Mouse (Mus musculus) ovary, postnatal 14 days (tissue): Measurements from ENCODE around the gene Fads6.

Experiments
- DNase-seq: peaks from one replicate; pipeline ENCODE4 v3.0.0; 2022; ENCODE audit warnings: low spot score

Fads6 gene

GRCm38 (mm10) chr11:115297214-115297826, at the start of gene Fads6:
TSS of gene Fads6 (minus strand) at chr11:115297663.
- DNase-seq, result no peak

- DNase-seq, result no peak
These were observed 48.1 kb upstream of the Fads6 start for GRCm38 (mm10) chr11:115345515-115345914.

DNA sequence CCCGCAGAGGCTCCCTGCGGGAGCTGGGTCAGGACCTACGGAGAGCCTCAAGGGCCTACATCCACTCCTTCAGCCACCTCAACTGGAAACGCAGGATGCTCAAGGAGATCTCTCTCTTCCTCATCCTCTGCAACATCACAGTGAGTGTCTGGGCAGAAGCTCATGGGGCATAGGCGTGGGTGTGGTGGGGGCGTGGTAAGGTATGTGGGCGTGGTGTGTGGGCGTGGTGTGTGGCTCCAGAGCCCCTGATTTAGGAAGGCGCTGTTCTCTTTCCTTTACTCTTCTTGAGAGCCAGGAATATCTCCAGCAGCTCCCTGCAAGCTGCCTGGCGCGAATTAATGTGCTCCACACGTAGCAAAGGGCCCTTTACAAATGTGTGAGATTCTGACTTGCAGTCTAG, 47.5 kb upstream of the Fads6 start:
- no peak for DNase-seq

- no peak for DNase-seq
These were observed 44.4 kb upstream of the Fads6 start for GRCm38 (mm10) chr11:115341866-115342265.

- DNase-seq, result no peak
These were observed 43.8 kb upstream of the Fads6 start for GRCm38 (mm10) chr11:115341246-115341645.

- DNase-seq, result no peak
These were observed 40.4 kb upstream of the Fads6 start for GRCm38 (mm10) chr11:115337826-115338225.

DNA sequence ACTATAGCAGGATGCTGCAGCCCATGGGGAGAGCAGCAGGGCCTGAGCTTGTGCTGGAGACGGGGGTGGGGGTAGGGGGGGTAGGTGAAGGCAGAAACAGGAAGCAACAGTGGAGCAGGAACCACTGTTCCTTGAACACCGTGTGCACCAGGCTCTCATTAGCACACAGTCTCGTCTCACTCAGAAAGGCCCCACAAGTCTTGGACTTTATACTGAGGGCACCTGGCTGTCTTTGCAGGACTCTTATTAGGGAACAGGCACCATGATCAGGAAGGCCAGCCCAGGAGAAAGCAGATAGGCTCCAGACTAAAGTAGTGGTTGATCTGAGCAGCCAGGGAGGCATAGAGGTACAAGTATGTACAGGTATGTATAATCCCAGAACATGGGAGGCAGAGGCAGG, 39.9 kb upstream of the Fads6 start:
- no peak for DNase-seq

- DNase-seq, result no peak
These were observed 38.7 kb upstream of the Fads6 start for GRCm38 (mm10) chr11:115336115-115336514.

DNA sequence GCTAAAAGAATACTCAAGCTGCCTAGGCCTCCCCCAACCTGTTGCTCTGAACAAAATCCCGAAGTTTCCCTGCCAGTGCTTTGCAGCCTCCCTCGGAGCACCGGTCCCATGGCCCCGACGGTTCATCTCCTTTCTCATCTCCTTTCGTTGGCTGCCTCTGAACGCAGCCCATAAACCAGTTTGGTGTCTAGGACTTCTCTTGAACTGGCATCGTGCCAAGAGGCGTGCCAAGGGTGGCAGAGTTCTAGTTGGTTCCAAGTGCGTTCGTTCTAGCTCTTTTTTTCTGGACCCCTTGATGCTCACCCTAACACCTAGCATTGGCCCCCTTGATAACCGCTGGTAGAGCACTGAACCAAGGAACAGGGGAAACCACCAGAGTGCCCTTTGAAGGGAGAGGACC, 37.8 kb upstream of the Fads6 start:
- DNase-seq, result no peak

DNA sequence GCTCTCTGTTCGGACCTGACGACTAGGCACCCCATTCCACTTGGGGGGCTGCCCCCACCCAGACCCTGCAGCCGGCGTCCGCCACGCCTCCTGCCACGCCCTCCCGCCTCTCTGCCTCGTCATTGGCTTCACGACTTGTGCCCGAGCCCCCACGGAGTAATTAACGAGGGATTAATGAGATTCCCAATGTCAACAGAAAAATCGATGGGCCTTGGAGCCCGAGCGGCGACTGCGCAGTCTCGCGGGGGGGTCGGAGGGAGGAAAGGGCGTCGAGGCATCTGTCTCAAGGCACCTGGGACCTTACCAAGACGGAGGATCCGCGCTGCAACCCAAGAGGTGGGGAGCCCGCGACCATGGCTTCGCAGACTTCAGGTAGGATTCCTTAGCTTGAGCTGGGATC, 37.1 kb upstream of the Fads6 start, which contains the start of gene Otop3:
Otop3 (plus strand) TSS at position 201 of the 400 bp plus-strand sequence.
- no peak for DNase-seq

GRCm38 (mm10) chr11:115329339-115329738, 31.9 kb upstream of the Fads6 start:
- no peak for DNase-seq

GRCm38 (mm10) chr11:115326730-115327129, 29.3 kb upstream of the Fads6 start:
- DNase-seq, result no peak

DNA sequence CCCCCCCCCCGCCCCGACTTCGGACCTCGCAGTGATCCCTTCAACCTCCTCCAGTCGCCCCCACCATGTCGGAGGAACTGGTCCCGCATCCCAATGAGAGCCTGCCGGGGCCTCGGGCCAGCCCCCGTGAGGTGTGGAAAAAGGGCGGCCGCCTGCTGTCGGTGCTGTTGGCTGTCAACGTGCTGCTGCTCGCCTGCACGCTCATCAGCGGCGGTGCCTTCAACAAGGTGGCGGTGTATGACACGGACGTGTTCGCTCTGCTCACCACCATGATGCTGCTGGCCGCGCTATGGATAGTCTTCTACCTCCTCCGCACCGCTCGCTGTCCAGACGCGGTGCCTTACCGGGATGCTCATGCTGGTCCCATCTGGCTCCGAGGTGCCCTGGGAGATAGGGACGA, 25.9 kb upstream of the Fads6 start:
- DNase-seq, result no peak

- DNase-seq, result peak; percentile 55
These were observed 24.6 kb upstream of the Fads6 start, which contains the start of gene Ush1g for GRCm38 (mm10) chr11:115321906-115322693. TSS of gene Ush1g (minus strand) at chr11:115322041.

DNA sequence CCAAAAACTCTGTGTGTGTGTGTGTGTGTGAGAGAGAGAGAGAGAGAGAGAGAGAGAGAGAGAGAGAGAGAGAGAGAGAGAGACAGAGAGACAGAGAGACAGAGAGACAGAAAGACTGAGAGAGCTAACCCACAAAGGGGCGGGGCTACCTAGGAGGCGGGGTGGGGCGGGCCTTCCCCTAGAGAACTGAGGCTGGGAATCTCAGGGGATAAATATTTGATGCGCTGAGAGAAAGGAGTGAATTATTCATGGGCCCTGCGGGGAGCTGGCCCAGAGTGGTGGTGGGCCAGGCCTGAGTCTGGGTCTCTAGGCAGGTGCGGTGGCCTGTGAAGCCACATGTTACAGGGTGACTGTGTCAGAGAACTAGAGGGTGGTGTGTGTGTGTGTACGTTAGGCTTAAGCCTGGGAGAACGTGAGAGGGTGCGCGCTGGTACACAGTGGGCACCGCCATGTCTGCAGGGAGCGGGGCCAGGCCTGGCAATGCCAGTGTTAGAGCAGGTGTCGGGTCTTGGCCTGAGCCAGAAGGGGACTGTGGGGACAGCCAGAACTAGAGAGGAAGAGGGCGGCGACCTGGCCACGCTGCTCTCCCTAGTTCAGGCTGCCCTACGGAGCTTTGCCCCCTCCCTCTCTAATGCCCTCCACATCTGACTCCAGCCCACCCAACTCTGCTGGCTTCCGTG, 22.4 kb upstream of the Fads6 start:
- no peak for DNase-seq

- no peak for DNase-seq
These were observed 21.0 kb upstream of the Fads6 start for GRCm38 (mm10) chr11:115318245-115319027.

- DNase-seq, result no peak
These were observed 19.7 kb upstream of the Fads6 start for GRCm38 (mm10) chr11:115317204-115317603.

DNA sequence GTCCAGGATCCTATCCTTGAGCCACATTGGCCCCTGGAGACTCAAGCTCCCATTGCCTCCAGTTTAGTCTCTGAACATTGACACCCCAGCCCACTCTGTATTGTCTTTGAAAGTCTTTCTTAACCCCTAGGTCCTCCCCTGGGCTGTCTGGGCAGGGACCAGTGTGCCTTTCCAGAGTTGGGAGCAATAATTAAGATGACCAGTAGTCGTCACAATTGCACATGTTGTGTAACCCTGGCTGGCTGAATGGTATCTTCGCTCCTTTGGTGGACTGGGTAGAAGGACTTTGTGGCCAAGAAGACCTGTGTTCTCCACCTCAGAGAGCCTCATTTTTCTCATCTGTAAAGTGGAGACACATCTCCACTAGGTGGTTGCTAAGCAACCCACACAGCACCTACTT, 16.8 kb upstream of the Fads6 start:
- DNase-seq, result no peak

- no peak for DNase-seq
These were observed 11.3 kb upstream of the Fads6 start for GRCm38 (mm10) chr11:115308781-115309180.

GRCm38 (mm10) chr11:115306863-115307262, 9.4 kb upstream of the Fads6 start, which contains the start of gene Otop2:
TSS of gene Otop2 (plus strand) at chr11:115307163.
- DNase-seq, result no peak

- DNase-seq, result no peak
These were observed 5.7 kb upstream of the Fads6 start for GRCm38 (mm10) chr11:115303167-115303566.

DNA sequence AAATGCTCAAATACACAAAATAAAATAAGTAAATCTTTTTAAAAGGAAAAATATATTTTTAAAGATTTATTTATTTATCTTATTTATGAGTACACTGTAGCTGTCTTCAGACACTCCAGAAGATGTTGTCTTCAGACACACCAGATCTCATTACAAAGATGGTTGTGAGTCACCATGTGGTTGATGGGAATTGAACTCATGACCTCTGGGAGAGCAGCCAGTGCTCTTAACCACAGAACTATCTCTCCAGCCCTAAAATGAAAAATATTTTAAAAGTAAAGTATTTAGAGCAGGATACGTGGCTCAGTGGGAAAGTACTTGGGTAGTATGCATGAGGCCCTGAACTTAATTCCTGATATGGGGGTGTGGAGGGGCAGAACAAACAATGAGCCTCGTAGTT, 3.9 kb upstream of the Fads6 start:
- DNase-seq, result no peak
